Mouse (Mus musculus) gastrocnemius, postnatal 4 days (tissue): Measurements from ENCODE around the gene Pld2. TPM values are rescaled to one million over a fixed set of nuclear protein-coding genes. Genes with fewer than 3 reads are reported as not detected.
A peak's percentile ranks its signal among the peaks of the same experiment; 100 is the strongest.
"Not testable (repeated sequence)": the region's sequence is repeated elsewhere in the genome, so short reads cannot be mapped to it uniquely, and the experiment has no call there.

Source experiments
- DNase-seq, 2 experiments: peaks; one replicate each; pipeline ENCODE4 v3.0.0; 2021 to 2022; ENCODE audit warnings: low spot score in 2 of 2, mixed read lengths in 2 of 2
- total RNA-seq, 2 experiments: library from RNA; stranded (reverse); gene quantifications; 2 replicates each; pipeline ENCODE4 v1.2.3; 2021

Pld2 gene
- total RNA-seq, 2 experiments from 2014 or later, result 23.4 to 23.6 TPM

DNA sequence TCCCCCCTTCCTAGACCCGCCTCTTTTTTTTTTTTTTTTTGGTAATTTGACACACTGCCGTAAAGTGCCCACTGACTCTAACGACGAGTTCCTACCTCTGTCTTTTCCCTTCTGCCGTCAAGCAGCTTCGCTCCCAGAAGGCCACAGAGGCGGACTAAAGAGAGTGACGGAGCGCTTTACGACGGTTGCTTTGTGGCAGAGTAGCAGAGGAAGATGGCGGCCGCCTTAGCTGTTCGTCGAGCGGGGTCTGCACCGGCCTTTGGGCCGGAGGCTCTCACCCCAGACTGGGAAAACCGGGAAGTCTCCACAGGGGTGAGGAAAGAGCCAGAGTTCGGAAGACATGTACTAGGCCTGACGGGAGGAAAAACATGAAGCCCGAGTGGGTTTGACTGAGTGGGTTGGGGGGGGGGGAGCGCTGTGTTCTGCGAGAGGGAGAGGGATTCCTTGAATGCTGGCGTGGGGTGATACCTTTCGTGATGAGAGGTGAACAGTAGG lies 14.6 kb upstream of the Pld2 start, which contains the start of gene Psmb6:
Gene Psmb6, plus strand, starts transcription at position 184 of the 495 bp plus-strand sequence.
- peak; percentile 55 to 84 for DNase-seq

DNA sequence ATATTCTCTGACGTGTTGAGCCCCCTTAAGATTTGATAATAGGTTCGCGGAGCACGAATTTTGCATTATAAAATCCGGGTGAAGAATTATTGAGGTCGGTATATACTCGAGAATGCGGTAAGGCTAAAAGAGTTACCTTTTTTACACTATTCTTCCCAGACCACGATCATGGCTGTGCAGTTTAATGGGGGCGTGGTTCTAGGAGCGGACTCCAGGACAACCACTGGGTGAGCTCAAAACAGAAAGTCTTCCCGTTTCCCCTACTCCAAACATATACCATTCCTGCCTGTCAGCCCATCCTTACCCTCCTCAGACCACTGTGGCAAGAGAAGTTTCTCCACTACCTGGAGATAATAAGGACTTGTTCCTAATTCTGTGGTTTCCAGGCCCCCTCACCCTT lies 14.1 kb upstream of the Pld2 start:
- no peak for DNase-seq

DNA sequence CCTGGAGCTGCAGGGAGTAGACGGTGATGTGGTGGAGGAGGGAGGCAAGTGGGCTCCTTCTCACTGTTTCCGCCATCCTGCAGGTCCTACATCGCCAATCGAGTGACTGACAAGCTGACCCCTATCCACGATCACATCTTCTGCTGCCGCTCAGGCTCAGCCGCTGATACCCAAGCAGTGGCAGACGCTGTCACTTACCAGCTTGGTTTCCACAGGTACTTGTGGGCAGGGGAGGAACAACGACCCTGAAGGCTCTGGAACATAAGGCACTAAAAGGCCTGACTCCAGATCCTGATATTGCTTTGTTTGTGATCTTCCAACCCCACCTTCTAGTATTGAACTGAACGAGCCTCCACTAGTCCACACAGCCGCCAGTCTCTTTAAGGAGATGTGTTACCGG lies 13.7 kb upstream of the Pld2 start:
- DNase-seq, result no peak

DNA sequence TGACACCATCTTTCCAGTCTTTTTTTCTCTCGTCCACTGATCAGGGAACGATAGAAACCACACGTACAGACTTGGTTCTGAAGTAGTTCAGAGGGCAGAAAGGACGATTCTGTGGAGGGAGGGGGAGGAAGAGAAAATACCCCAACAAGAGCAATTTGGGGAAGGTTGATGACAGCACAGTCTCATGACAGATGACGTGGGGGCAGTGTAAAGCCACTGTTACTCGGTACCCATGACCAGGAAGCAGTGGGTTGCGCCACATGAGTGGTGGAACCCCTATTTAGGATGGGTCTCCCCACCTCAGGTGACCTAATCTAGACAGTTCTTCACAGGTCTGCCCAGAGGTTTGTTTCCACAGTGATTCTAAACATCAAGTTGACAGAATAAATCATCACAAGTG lies 11.3 kb upstream of the Pld2 start:
- DNase-seq, result no peak

DNA sequence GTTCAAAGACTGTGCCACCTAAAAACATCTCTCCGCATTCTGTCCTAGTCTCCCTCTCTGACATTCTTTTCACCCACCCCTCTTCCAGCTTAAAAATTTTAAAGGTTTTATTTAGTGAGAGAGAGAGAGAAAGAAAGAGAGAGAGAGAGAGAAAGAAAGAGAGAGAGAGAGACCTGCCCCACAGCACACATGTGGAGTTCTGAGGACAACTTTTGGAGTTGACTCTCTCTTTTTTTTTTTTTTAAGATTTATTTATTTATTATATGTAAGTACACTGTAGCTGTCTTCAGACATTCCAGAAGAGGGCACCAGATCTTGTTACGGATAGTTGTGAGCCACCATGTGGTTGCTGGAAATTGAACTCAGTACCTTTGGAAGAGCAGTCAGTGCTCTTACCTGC lies 8.8 kb upstream of the Pld2 start:
- not testable (repeated sequence) for DNase-seq

DNA sequence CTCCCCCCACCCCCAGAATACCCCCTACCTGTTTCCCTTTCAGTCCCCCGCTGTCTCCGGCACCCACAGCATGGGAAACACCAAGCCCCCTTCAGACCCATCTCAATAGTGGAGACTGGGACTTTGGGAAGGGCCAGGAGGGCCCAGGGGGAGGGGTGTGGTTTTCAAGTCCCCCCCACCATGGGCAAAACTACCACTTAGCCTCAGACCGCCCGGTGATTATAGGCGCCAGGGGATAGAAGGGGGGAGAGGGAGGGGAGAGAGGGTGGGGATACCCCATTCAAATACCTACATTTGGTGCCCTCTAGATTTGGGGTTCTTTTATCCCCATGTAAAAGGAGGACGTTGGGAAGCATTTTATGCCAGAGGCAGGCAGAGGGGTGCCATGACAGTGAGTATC lies 7.0 kb upstream of the Pld2 start, which contains the start of gene Gm40193:
Gene Gm40193, minus strand, starts transcription at position 101 of the 400 bp plus-strand sequence.
- no peak for DNase-seq

DNA sequence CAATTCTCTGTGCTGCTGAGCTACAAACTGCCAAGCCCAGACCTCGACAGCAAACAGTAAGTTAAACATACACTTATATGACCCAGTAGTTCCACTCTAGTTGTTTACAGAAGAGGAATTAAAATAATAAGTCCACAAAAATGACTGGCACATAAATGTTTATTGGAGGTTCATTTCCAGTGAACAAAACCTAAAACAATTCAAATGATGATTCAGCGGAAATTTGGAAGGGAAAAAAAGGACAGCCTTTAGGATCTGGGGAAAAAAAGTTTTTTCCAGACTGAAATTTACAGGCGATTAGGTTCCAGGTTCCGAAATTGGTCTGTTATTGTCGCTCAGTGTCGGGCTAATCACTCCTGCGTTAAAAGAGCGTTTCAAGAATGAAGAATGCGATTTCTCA lies 441 bp upstream of the Pld2 start:
- no peak for DNase-seq

DNA sequence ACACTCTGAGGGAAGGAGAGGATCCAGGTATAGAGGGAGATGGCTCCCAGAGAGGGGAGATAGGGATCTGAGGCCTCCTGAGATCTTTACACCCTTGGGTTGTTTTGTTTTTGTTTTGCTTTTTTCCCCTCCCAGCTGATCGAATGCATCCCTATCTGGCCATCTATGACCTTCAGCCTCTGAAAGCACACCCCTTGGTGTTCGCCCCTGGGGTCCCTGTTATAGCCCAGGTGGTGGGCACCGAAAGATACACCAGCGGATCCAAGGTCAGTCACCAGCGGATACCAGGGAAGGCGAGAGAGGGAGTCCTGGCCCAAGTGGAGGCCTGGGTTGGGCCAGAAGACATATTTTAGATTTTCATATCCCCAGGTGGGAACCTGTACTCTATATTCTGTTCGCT lies 1.1 kb downstream of the Pld2 start:
- DNase-seq, result no peak

DNA sequence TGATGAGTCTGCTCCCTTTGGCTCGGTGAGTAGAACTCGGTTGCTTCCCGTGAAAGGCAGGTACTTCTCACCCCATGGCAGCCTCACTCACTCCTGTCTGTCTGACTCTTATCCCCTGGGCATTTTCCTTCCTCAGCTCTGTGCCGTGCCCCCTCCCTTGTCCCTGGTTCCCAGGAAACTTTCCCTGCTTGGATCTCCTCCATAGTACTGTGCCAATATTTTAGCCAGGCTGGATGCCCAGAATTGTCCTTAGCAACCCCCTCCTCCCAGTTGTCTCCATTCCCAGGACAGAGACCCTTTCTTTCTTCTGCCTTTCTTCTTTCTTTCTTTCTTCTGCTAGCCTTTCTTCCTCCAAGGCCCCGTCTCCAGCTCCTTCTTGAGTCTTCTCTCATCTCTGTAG lies 1.6 kb downstream of the Pld2 start:
- no peak for DNase-seq

DNA sequence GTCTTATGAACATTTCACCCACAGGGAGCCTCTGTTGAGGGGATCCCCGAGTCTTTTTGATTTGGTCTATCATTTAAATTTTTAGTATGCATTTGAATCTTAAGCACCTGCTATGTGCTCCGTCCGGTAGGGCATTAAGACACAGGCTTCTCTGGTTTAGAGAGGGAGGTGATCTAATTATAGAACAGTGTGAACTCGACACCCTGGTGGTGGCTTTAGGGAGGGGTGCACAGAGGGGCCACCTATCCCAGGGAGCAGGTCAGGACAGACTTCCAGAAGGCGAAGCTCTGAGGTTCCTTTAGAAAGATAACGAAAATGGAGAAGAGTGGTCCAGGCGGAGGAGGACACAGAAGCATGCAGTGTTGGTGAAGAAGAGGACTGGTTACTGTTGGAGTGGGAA lies 4.6 kb downstream of the Pld2 start:
- no peak for DNase-seq

DNA sequence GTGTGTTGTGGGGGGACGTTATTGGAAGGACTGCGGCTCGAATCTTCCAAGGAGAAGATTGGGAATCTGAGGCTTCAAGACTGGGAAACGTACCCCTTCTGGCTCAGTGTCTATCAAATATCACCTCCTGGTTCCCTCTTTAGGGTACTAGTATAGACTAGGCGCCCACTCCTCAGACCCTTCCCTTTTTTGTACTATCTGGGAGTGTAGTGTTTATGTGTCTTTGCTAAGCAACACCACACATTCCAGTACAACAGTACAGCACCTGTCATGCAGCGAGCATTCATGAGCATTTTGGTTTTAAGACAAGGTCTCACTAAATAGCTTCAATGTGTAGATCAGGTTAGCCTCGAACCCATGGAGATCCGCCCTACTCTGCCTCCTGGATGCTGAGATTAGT lies 11.7 kb downstream of the Pld2 start:
- DNase-seq, result no peak

DNA sequence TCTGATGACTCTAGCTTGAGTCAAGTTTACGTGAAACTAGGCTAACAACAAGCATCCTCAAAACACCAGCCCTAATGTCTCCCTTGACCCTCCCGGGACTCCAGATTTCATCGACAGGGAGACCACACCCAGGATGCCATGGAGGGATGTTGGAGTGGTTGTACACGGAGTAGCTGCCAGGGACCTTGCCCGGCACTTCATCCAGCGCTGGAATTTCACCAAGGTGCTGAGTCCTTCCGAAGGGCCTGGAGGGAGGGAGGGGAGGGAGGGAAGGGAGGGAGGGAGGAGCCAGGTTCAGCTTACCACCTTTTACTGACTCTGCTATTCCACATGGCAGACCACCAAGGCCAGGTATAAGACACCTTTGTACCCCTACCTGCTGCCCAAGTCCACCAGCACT lies 14.1 kb downstream of the Pld2 start:
- DNase-seq, result no peak

DNA sequence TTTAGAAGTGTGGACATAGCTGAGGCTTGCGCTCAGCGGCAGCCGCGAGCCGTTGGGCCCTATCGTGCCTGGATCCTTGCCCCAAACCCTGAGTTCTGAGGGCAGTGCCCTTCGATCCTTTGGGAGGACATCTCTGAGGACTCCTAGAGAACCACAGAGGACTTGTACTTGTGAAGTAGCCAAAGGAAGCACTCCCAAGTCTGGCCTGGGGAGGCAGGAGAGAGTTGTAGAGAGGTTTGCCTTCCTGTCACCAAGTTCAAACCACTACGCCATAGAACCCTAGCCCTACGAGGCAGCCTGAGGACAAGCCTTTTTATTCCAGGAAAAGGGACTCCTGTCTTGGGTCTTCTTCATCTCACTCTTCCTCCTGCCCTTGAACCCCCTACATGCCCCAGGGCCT lies 17.7 kb downstream of the Pld2 start:
- DNase-seq, result no peak

DNA sequence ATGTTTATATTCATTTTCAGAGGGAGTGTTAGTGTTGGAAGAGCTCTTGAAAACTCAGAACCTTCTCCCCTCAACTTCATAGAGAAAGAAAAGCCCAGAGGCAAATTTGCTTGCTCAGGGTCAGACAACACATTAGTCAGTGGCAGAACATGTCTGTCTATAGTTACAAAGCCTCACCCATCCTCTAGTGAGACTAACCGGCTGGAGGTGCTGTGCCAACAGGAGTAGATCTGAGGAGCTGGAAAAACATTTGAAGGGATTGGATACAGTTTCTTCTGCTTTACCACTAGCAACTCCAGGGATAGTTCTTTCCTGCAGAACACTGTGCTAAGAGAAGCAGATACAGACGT lies 22.0 kb downstream of the Pld2 start:
- DNase-seq, result no peak

DNA sequence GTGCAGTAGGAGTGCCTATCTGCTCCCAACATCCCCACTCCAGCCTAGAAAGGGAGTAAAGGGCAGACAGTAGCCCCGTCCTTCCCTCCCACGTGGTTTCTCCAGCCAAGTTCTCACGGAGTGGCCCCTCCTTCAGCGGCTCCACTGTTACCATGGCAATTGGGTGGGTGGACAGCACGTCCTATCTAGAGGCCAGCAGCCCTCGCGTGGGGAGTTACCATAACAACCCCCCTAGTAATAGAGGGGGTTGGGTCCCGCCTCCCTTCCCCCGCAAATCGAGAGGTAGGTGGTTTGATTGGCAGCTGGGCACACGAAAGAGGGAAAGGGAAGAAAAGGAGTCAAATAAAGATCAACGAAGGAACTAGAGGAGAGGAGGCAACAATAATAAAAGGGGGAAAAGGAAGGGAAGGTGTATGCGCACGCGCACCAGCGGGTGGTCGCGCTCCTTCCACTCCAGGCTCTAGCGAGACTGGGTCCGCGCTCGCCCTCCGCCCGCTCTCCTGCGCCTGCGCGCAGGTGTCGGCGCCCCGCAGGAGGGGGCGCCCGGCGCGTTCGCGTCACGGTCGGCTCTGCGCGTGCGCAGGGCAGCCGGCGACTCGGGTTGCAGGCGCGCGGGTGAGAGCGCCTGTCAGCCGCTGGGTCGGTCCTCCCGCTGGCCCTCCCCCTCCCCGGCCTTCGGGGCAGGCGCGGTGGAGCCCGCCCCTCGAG lies 22.6 kb downstream of the Pld2 start, which contains the start of gene Mink1:
Gene Mink1, plus strand, starts transcription at position 595 of the 708 bp plus-strand sequence.
- peak; percentile 82 to 88 for DNase-seq

DNA sequence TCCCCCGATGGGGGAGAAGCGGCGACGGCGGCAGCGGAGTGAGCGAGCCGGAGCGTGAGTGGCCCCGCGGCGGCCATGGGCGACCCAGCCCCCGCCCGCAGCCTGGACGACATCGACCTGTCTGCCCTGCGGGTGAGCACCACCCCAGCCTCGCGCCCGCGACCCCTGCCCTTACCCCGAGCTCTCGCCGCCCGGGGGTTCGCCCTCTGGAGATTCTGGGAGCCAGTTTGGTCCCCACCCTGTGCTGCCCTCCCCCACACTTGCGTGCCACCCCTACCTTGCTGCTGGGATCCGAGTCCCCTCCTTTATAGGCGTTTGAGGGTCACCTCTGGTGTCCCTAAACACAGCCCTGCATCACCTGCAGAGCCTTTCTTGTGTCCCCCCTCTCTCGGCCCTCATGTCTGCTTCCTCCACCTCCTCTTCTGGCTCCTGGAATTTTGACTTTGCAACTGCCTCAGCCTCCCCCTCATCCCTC lies 23.2 kb downstream of the Pld2 start:
- no peak for DNase-seq

DNA sequence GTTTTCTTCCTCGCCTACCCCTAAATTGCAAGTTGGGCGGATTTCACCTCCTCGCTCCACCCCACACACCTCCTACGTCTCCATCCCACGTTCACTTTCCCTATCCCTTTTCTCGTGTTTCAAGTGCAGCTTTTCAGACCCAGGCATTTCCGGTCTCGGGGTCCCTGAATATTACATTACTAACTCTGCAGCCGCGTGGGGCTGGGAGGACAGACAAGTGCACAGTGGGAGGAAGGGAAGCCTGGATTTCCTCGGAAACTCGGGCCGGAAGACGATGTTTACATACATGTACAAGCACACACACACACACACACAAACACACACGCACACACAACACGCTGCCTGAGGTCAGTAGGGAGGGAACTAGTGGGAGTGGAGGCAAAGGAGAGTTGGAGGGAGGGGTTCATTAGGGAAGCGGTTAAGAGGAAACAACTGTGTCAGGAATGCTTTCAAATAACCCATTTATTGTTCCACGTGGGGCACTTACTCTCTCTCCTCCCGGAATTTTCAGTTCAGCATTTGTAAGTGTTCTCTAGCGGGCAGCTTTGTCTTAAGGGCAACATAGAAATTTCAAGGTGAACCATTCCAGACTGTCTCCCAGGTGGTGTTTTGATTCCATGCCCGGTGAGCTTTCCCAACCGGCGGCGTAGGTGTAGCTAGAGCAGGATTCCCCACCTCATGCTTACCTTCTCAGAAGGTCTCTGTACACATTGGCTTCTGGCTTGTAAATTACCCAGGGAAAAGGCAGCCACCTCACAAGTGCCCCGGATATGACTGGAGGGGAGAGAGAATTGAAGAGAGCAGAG lies 23.8 kb downstream of the Pld2 start:
- DNase-seq, result no peak

DNA sequence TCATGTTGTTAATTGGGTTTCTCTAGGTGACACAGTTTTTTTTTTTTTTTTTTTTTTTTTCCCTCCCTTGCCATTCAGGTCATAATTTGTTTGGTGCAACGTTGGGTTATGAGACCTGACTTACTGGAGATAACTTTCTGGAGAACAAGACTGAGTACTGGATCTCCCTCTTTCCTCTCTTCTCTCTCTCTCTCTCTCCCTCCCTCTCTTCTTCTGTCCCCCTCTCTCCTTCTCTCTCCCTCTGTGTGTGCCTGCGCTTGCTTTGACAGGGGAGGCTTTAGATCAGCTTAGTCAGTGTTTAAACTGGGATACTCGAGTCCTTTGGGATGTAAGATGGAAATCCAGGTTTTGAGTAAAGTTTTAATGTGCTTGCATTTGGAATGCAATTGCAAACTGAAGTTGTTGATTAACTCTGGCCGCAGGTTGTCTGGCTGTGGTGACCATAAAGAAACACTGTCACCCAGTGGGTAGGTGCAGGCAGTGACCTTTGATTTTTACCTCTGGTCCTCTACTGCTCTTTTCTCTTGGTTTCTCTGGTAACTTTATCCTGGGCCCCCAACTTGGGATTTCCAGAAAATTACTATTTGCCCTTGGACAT lies 24.5 kb downstream of the Pld2 start:
- DNase-seq, result no peak

DNA sequence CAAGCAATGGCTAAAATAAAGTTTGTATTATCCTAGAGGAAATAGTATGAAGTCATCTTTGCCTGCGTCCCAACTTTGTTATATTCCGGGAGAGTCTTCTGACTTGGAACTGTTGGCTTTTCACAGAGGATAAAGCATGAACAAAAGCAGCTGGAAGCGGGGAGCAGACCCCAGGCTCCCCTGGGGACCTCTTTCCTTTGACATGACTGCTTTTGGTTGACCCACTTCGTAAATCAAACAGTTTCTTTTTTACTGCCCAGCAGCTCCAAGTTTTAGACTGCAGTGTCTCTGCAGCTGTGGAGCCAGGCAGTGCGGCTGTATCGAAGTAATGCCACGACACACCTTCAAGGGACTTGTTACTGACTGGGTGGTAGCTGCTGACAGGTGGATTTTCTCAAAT lies 26.7 kb downstream of the Pld2 start:
- no peak for DNase-seq

DNA sequence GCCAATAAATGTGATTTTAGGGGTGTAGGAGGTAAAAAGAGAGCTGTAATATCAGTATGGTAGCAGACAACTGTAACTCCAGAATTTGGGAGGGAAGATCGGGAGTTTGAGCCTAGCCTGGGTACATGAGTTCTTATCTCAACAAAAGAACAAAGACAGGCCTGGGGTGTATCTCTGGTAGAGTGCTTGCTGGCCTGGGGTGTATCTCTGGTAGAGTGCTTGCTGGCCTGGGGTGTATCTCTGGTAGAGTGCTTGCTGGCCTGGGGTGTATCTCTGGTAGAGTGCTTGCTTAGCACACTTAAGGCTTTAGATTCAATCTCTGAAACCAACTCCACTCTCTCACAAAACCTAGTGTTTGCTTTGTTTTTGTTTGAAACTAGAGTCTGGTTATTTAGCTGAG lies 30.8 kb downstream of the Pld2 start:
- DNase-seq, result not testable (repeated sequence)

DNA sequence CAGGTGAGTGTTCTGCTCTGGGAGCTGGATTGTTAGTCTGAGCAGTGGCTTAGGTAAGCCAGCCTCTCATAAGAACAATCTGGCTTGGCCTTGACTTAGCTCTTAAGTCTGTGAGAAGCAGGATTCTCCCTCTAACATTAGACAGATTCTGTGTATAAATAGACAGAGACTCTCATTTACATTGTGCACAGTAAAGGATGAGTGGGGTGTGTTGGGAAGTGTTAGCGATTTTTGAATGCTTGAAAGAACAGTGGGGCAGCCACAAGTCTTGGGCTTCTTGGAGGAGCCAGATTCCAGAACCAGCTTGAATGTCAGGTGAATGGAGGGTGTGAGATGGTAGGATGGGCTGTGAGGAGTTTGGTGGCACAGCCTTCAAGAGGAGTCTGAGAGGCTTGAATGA lies 31.8 kb downstream of the Pld2 start:
- no peak for DNase-seq

DNA sequence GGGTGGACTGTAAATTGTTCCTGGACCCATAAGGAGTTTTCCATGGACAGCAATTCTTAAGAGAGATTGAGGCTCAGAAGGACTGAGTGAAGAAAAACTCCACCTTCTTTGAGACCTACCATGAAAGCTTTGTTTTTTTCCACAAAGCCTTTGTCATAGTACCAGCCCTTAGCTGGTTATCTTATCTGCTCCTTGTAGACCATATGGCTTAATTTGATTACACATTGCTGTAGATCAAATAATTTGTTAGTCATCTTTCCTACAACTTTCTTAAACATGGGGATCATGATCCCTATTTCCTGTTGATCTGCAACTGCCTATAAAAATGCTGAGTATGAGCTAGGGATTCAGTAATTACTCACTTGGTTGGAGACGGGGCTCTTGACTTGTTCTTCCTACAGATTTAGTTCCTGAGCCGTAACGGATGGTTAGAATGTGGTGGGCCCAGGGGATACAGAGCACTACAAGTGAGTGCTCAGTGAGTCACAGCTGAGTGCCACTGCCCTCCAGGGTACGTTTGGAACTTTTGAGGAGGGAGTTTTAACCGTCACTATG lies 32.6 kb downstream of the Pld2 start:
- no peak for DNase-seq
